Mouse (Mus musculus): Measurements from ENCODE around the gene P2rx3.

DNA sequence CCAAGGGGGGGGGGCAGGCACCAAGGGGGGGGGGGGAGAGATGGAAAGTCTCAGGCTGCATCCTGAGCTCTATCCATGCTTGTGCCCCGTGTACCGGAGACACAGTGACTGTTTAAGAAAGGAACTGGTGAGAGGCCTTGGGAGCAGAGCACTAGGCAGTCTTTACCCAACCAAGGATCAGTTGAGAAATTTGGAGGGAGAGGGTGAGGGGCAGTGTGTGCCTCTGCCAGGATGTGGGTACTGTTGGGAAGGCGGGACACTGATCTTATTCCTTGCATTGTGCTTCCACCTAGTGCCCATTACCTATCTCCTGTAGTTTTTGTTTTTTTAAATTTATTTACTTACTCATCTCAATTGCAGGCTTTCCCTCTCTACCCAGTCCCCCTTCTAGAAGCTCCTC is 11.1 kb downstream of the P2rx3 start:
- no peak for TF ChIP-seq CTCF (IDR thresholded peaks at IDR 0.05; ENCODE audit: low read depth, low read length)
- no peak for TF ChIP-seq POLR2A (IDR thresholded peaks at IDR 0.05; ENCODE audit: insufficient read depth, low read length)

Data from ES-Bruce4 (cell line).